Mouse (Mus musculus) embryonic facial prominence, embryonic 12.5 days (tissue): ENCODE results near the gene Nedd9. TPM values are rescaled to one million over a fixed set of nuclear protein-coding genes. Genes with fewer than 3 reads are reported as not detected.
A peak's percentile ranks its signal among the peaks of the same experiment; 100 is the strongest.

Experiments used
- ATAC-seq: fragments of 200-750 bp; cut with Nextera tagmentation; 2 replicates; pipeline ENCODE4 v1.8.0; 2017; ENCODE audit not compliant: insufficient number of reproducible peaks, insufficient read depth, low FRiP score, low TSS enrichment
- H3K27ac ChIP-seq: fragments of 300-500 bp; sonication (generic); 2 replicates; pipeline ENCODE4 v1.5.1; 2016; ENCODE audit warnings: mild to moderate bottlenecking
- H3K27me3 ChIP-seq: fragments of 300-500 bp; sonication (generic); 2 replicates; pipeline ENCODE4 v1.6.1; 2016; ENCODE audit warnings: mild to moderate bottlenecking, moderate library complexity
- H3K36me3 ChIP-seq: fragments of 300-500 bp; sonication (generic); 2 replicates; pipeline ENCODE4 v1.6.1; 2016; ENCODE audit warnings: mild to moderate bottlenecking
- H3K4me1 ChIP-seq: fragments of 300-500 bp; sonication (generic); 2 replicates; pipeline ENCODE4 v1.6.1; 2016
- H3K4me2 ChIP-seq: fragments of 300-500 bp; sonication (generic); replicated peaks from 2 replicates; pipeline ENCODE4 v1.6.1; 2016; ENCODE audit warnings: mild to moderate bottlenecking, moderate library complexity
- H3K4me3 ChIP-seq: fragments of 300-500 bp; sonication (generic); 2 replicates; pipeline ENCODE4 v1.5.1; 2016; ENCODE audit warnings: mild to moderate bottlenecking
- H3K9ac ChIP-seq: fragments of 300-500 bp; sonication (generic); 2 replicates; pipeline ENCODE4 v1.6.1; 2016; ENCODE audit warnings: mild to moderate bottlenecking, moderate library complexity
- H3K9me3 ChIP-seq: fragments of 300-500 bp; sonication (generic); 2 replicates; pipeline ENCODE4 v1.6.1; 2016; ENCODE audit warnings: mild to moderate bottlenecking, moderate library complexity
- WGBS: fragments of 180-500 bp; shearing (Covaris S2); methylation state at CpG from one replicate; pipeline ENCODE4 v1.1.7; 2016; 5-methylcytosine and 5-hydroxymethylcytosine counted together
- polyA plus RNA-seq: library from polyadenylated mRNA; unstranded; fragments of >200 nt; fragmentation: Nextera tagmentation; extraction: Ambion mirVana; gene quantifications from 2 replicates; pipeline ENCODE4 v1.2.1, GENCODE M21; 2016

Nedd9 gene
- polyA plus RNA-seq, 1 experiment from 2014 or later = 20.6 TPM

GRCm38 (mm10) chr13:41345756-41346155 lies 141.4 kb downstream of the Nedd9 start:
- Histone ChIP-seq H3K4me3 (no peak overlapping the region), H3K9ac (no peak overlapping the region), H3K9me3 (no peaks in the 10 kb centered on the region), H3K27me3 (no peaks in the 10 kb centered on the region), H3K4me1 (peaks cover 7% of the 10 kb centered on the region), H3K4me2 (no peak overlapping the region), H3K36me3 (no peaks in the 10 kb centered on the region), H3K27ac (no peak overlapping the region)
- ATAC-seq = no peak
- WGBS = 74% methylated on average over 7 of the region's 7 CpGs

GRCm38 (mm10) chr13:41345306-41345705 lies 141.9 kb downstream of the Nedd9 start:
- Histone ChIP-seq H3K27ac (0 out of 2 replicates have a peak overlapping the region, but pooled peaks have one; percentile 2), H3K9ac (no peak overlapping the region), H3K27me3 (no peaks in the 10 kb centered on the region), H3K4me2 (no peak overlapping the region), H3K36me3 (no peaks in the 10 kb centered on the region), H3K9me3 (no peaks in the 10 kb centered on the region), H3K4me3 (no peak overlapping the region), H3K4me1 (peaks cover 9% of the 10 kb centered on the region)
- no peak for ATAC-seq
- WGBS = 36% methylated on average over 6 of the region's 6 CpGs

- Histone ChIP-seq H3K27ac (no peak overlapping the region), H3K4me2 (no peak overlapping the region), H3K9ac (no peak overlapping the region), H3K27me3 (no peaks in the 10 kb centered on the region), H3K9me3 (no peaks in the 10 kb centered on the region), H3K36me3 (peaks cover under 1% of the 10 kb centered on the region; the same call in 1 of the 2 replicates), H3K4me3 (no peak overlapping the region), H3K4me1 (peaks cover 22% of the 10 kb centered on the region; the same call in 1 of the 2 replicates)
- no peak for ATAC-seq
- WGBS = 60% methylated on average over 3 of the region's 3 CpGs
These were observed 143.3 kb downstream of the Nedd9 start for GRCm38 (mm10) chr13:41343887-41344266.

- H3K27ac ChIP-seq = no peak overlapping the region
- H3K36me3 ChIP-seq = peaks cover 5% of the 10 kb centered on the region; the same call in 1 of the 2 replicates
- no peaks in the 10 kb centered on the region for H3K9me3 ChIP-seq
- 50% methylated on average over 3 of the region's 3 CpGs for WGBS
- H3K27me3 ChIP-seq = no peaks in the 10 kb centered on the region
- no peak overlapping the region for H3K9ac ChIP-seq
- H3K4me3 ChIP-seq = no peak overlapping the region
- peaks cover 24% of the 10 kb centered on the region; the same call in 1 of the 2 replicates for H3K4me1 ChIP-seq
- no peak for ATAC-seq
- H3K4me2 ChIP-seq = no peak overlapping the region
These were observed 143.8 kb downstream of the Nedd9 start for GRCm38 (mm10) chr13:41343163-41343886.

- ATAC-seq = no peak
- no peak overlapping the region for H3K4me2 ChIP-seq
- H3K4me1 ChIP-seq = peaks cover 24% of the 10 kb centered on the region; the same call in 1 of the 2 replicates
- no peak overlapping the region for H3K4me3 ChIP-seq
- H3K9me3 ChIP-seq = no peaks in the 10 kb centered on the region
- H3K27ac ChIP-seq = no peak overlapping the region
- WGBS = 74% methylated on average over 9 of the region's 9 CpGs
- no peak overlapping the region for H3K9ac ChIP-seq
- peaks cover 5% of the 10 kb centered on the region; the same call in 1 of the 2 replicates for H3K36me3 ChIP-seq
- no peaks in the 10 kb centered on the region for H3K27me3 ChIP-seq
These were observed 145.7 kb downstream of the Nedd9 start for GRCm38 (mm10) chr13:41341422-41341821.

GRCm38 (mm10) chr13:41339653-41340351 lies 147.4 kb downstream of the Nedd9 start:
- 37% methylated on average over 22 of the region's 22 CpGs for WGBS
- peak overlapping the region; percentile 63; the same call in 1 of the 2 replicates for H3K27ac ChIP-seq
- no peaks in the 10 kb centered on the region for H3K9me3 ChIP-seq
- ATAC-seq = no peak
- no peaks in the 10 kb centered on the region for H3K27me3 ChIP-seq
- H3K4me2 ChIP-seq = peak overlapping the region; percentile 29
- peaks cover 10% of the 10 kb centered on the region; the same call in 1 of the 2 replicates for H3K36me3 ChIP-seq
- peaks cover 19% of the 10 kb centered on the region; the same call in 1 of the 2 replicates for H3K4me1 ChIP-seq
- no peak overlapping the region; the same call in 1 of the 2 replicates for H3K9ac ChIP-seq
- H3K4me3 ChIP-seq = no peak overlapping the region

- Histone ChIP-seq H3K27ac (no peak overlapping the region), H3K27me3 (no peaks in the 10 kb centered on the region), H3K4me3 (no peak overlapping the region), H3K9ac (no peak overlapping the region), H3K4me2 (no peak overlapping the region), H3K9me3 (no peaks in the 10 kb centered on the region), H3K4me1 (peaks cover 19% of the 10 kb centered on the region; the same call in 1 of the 2 replicates), H3K36me3 (peaks cover 13% of the 10 kb centered on the region; the same call in 1 of the 2 replicates)
- WGBS = 79% methylated on average over 5 of the region's 5 CpGs
- ATAC-seq = no peak
These were observed 148.0 kb downstream of the Nedd9 start for GRCm38 (mm10) chr13:41339195-41339594.

- no peak overlapping the region for H3K9ac ChIP-seq
- peaks cover 16% of the 10 kb centered on the region; the same call in 1 of the 2 replicates for H3K4me1 ChIP-seq
- WGBS = 91% methylated on average over 2 of the region's 2 CpGs
- no peak overlapping the region for H3K27ac ChIP-seq
- no peak overlapping the region for H3K4me2 ChIP-seq
- no peak for ATAC-seq
- no peaks in the 10 kb centered on the region for H3K9me3 ChIP-seq
- H3K27me3 ChIP-seq = no peaks in the 10 kb centered on the region
- H3K4me3 ChIP-seq = no peak overlapping the region
- H3K36me3 ChIP-seq = peaks cover 18% of the 10 kb centered on the region; the same call in 1 of the 2 replicates
These were observed 149.8 kb downstream of the Nedd9 start for GRCm38 (mm10) chr13:41337407-41337806.

- no peak for ATAC-seq
- 53% methylated on average over 6 of the region's 6 CpGs for WGBS
- H3K4me1 ChIP-seq = peaks cover 16% of the 10 kb centered on the region; the same call in 1 of the 2 replicates
- H3K4me3 ChIP-seq = no peak overlapping the region
- H3K27ac ChIP-seq = no peak overlapping the region
- no peaks in the 10 kb centered on the region for H3K27me3 ChIP-seq
- no peak overlapping the region for H3K4me2 ChIP-seq
- H3K36me3 ChIP-seq = peaks cover 18% of the 10 kb centered on the region; the same call in 1 of the 2 replicates
- H3K9ac ChIP-seq = no peak overlapping the region
- H3K9me3 ChIP-seq = no peaks in the 10 kb centered on the region
These were observed 150.9 kb downstream of the Nedd9 start for GRCm38 (mm10) chr13:41336260-41336659.

- H3K36me3 ChIP-seq = peaks cover 18% of the 10 kb centered on the region; the same call in 1 of the 2 replicates
- WGBS = 75% methylated on average over 5 of the region's 5 CpGs
These were observed 151.4 kb downstream of the Nedd9 start for GRCm38 (mm10) chr13:41335767-41336166.

GRCm38 (mm10) chr13:41334641-41335000 lies 152.5 kb downstream of the Nedd9 start:
- Histone ChIP-seq H3K4me1 (peaks cover 8% of the 10 kb centered on the region; the same call in 1 of the 2 replicates), H3K4me3 (no peak overlapping the region), H3K27ac (no peak overlapping the region), H3K27me3 (no peaks in the 10 kb centered on the region), H3K9me3 (no peaks in the 10 kb centered on the region), H3K9ac (no peak overlapping the region), H3K36me3 (peaks cover 18% of the 10 kb centered on the region; the same call in 1 of the 2 replicates), H3K4me2 (no peak overlapping the region)
- WGBS = 90% methylated on average over 5 of the region's 5 CpGs
- ATAC-seq = no peak

More at GRCm38 (mm10) chr13:41335767-41336166, 151.4 kb downstream of the Nedd9 start:
- Histone ChIP-seq H3K4me1 (peaks cover 16% of the 10 kb centered on the region; the same call in 1 of the 2 replicates), H3K4me2 (no peak overlapping the region), H3K27me3 (no peaks in the 10 kb centered on the region), H3K4me3 (no peak overlapping the region), H3K27ac (no peak overlapping the region), H3K9ac (no peak overlapping the region), H3K9me3 (no peaks in the 10 kb centered on the region)
- no peak for ATAC-seq
